Mouse (Mus musculus): ENCODE results near the gene Fance. TPM values are rescaled to one million over a fixed set of nuclear protein-coding genes. Genes with fewer than 3 reads are reported as not detected.

Gene Fance
- polyA plus RNA-seq, 1 experiment from 2014 or later = 7.3 TPM

DNA sequence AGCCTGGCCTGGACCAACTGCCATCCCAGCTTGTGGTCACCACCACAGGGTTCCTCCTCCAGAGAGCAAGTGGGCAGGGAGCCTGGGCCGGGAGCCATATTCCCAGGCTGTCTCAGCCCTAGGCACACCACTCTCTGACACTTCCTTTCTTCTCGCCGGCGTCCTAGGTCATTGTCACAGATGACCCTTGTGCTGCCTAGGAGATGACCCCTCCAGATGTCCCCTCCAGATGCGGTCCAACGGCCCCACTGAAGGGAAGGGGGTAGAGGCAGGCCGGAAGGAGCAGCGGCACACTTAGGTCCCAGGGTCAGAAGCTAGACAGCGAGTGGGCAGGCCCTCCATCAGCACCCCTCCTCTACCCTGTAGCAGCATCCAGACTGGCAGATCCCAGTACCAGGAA lies 13.0 kb upstream of the Fance start:
- no peaks in the 10 kb centered on the region for H3K27me3 ChIP-seq (ENCODE audit: control insufficient read depth, insufficient read depth, low read depth, low read length)
- H3K27ac ChIP-seq (ENCODE audit: low read length) = no peak overlapping the region
- no peaks in the 10 kb centered on the region for H3K36me3 ChIP-seq (ENCODE audit: control insufficient read depth, insufficient read depth)
- no peak overlapping the region for H3K4me2 ChIP-seq (ENCODE audit: low read depth, low read length)
- WGBS (ENCODE audit: insufficient replicate concordance) = 71% methylated on average over 9 of the region's 9 CpGs
- ATAC-seq (ENCODE audit: low read depth) = no peak
- no peak overlapping the region for H3K9ac ChIP-seq (ENCODE audit: low read depth, low read length)
- H3K4me3 ChIP-seq (ENCODE audit: low read depth, low read length) = no peak overlapping the region
- H3K9me3 ChIP-seq (replicated peaks; ENCODE audit: control insufficient read depth, low read length) = no peaks in the 10 kb centered on the region
- no peaks in the 10 kb centered on the region for H3K4me1 ChIP-seq (ENCODE audit: control insufficient read depth, low read depth, low read length)

DNA sequence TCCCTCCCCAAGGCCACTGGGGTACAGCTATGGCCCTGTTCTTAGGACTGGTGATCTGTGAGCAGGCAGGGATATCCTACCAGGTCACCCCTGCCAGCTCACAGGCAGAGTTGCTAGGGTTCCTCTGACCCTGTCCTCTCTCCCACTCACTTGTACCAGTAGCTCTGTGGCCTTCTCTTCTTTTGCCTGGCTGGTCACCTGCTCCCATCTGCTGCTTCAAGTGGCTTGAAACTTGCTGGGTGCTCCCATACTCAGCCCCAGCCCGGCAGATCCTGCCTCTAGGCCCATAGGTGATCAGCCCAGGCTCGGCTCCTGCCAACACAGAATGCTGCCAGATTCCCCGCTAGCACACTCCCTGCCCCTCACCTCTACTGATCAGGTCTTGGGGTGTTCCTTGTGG lies 12.5 kb upstream of the Fance start:
- WGBS (ENCODE audit: insufficient replicate concordance) = 64% methylated on average over 3 of the region's 3 CpGs
- no peak for ATAC-seq (ENCODE audit: low read depth)
- no peaks in the 10 kb centered on the region for H3K9me3 ChIP-seq (replicated peaks; ENCODE audit: control insufficient read depth, low read length)

DNA sequence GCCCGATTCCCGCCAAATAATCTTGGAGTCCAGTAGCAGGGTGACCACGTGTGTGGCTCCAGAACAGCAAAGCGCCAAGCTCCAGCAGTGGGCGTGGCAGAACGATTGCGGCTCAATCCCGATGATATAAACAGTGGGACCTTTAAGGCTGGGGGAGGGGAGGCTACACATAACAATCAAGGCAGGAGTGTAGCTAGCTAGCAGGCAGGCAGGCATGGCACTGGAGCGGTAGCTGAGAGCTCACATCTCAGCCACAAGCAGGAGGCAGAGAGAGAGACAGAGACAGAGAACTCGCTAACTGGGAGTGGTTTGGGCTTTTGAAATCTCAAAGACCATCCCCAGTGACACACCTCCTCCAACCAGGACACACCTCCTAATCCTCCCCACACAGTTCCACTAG lies 8.1 kb upstream of the Fance start:
- H3K4me2 ChIP-seq (ENCODE audit: low read depth, low read length) = no peak overlapping the region
- no peak for ATAC-seq (ENCODE audit: low read depth)
- WGBS (ENCODE audit: insufficient replicate concordance) = 55% methylated on average over 10 of the region's 10 CpGs

More for the DNA sequence above, 12.5 kb upstream of the Fance start:
- H3K4me1 ChIP-seq (ENCODE audit: control insufficient read depth, low read depth, low read length) = no peaks in the 10 kb centered on the region
- no peak overlapping the region for H3K9ac ChIP-seq (ENCODE audit: low read depth, low read length)
- no peaks in the 10 kb centered on the region for H3K36me3 ChIP-seq (ENCODE audit: control insufficient read depth, insufficient read depth)
- H3K27ac ChIP-seq (ENCODE audit: low read length) = no peak overlapping the region
- H3K4me3 ChIP-seq (ENCODE audit: low read depth, low read length) = no peak overlapping the region
- H3K27me3 ChIP-seq (ENCODE audit: control insufficient read depth, insufficient read depth, low read depth, low read length) = no peaks in the 10 kb centered on the region
- H3K4me2 ChIP-seq (ENCODE audit: low read depth, low read length) = no peak overlapping the region

DNA sequence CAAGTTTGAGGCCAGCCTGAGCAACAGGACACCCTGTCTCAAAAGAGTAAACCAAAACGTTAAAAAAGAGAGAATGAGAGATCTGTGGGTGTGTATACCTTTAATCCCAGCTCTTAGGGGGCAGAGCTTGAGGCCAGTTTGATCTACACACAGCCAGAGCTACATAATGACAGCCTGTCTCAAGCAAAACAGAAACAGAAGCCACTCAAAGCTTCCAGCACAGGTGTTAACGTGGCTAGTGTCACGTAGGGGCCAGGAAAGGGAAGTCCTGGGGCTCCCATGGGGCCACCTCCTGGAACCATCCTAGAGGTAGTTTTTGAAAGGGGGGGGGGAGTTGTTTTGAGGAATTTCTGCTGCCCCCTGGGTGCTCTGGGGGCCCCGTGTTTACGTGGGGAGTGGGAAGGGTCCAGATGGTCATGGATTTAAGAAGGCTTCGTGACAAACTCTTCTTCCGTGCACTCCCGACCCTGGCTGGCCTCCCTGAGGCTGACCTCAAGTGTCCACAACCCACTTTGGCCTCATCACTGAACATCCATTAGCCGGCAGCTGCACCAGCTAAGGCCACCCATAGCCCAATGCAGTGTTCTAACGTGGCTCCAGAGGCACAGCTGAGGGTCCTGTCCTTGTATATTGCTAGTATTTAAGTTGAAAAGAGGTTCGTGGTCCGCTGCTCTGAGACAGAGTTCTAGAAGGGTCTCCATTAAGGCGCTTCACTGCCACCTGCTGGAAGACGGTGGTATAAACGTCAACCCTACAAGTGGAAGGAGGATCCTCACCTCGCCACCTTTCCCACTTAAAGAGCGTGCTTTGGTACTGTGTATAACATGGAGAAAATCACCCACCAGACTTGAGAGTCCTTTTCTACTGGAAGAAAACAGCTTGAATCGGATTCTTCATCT lies 4.8 kb upstream of the Fance start:
- H3K4me3 ChIP-seq (ENCODE audit: low read depth, low read length) = no peak overlapping the region
- peaks cover 16% of the 10 kb centered on the region for H3K4me1 ChIP-seq (ENCODE audit: control insufficient read depth, low read depth, low read length)
- peak overlapping the region; percentile 41 for H3K4me2 ChIP-seq (ENCODE audit: low read depth, low read length)
- H3K9me3 ChIP-seq (replicated peaks; ENCODE audit: control insufficient read depth, low read length) = no peaks in the 10 kb centered on the region
- no peaks in the 10 kb centered on the region for H3K36me3 ChIP-seq (ENCODE audit: control insufficient read depth, insufficient read depth)
- no peak for ATAC-seq (ENCODE audit: low read depth)
- WGBS (ENCODE audit: insufficient replicate concordance) = 14% methylated on average over 18 of the region's 18 CpGs
- H3K27me3 ChIP-seq (ENCODE audit: control insufficient read depth, insufficient read depth, low read depth, low read length) = no peaks in the 10 kb centered on the region
- peak overlapping the region; percentile 12; the same call in 1 of the 2 replicates for H3K9ac ChIP-seq (ENCODE audit: low read depth, low read length)
- H3K27ac ChIP-seq (ENCODE audit: low read length) = no peak overlapping the region

More for the DNA sequence above, 8.1 kb upstream of the Fance start:
- Histone ChIP-seq H3K9me3 (replicated peaks; ENCODE audit: control insufficient read depth, low read length) (no peaks in the 10 kb centered on the region), H3K9ac (ENCODE audit: low read depth, low read length) (no peak overlapping the region), H3K36me3 (ENCODE audit: control insufficient read depth, insufficient read depth) (no peaks in the 10 kb centered on the region), H3K4me1 (ENCODE audit: control insufficient read depth, low read depth, low read length) (peaks cover 6% of the 10 kb centered on the region), H3K4me3 (ENCODE audit: low read depth, low read length) (no peak overlapping the region), H3K27me3 (ENCODE audit: control insufficient read depth, insufficient read depth, low read depth, low read length) (no peaks in the 10 kb centered on the region), H3K27ac (ENCODE audit: low read length) (no peak overlapping the region)

DNA sequence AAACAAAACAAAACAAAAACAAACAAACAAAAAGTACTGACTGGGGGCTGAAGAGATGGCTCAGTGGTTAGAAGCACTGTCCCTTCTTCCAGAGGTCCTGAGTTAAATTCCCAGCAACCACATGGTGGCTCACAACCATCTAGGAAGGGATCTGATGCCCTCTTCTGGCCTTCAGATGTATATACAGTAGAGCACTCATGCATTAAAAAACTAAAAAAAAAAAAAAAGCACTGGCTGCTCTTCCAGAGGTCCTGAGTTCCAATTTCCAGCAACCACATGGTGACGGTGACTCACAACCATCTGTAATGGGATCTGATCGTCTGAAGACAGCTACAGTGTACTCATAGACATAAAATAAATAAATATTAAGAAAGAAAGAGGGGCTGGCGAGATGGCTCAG lies 2.5 kb upstream of the Fance start:
- Histone ChIP-seq H3K27me3 (ENCODE audit: control insufficient read depth, insufficient read depth, low read depth, low read length) (no peaks in the 10 kb centered on the region), H3K4me2 (ENCODE audit: low read depth, low read length) (no peak overlapping the region), H3K4me3 (ENCODE audit: low read depth, low read length) (no peak overlapping the region), H3K27ac (ENCODE audit: low read length) (no peak overlapping the region), H3K4me1 (ENCODE audit: control insufficient read depth, low read depth, low read length) (peaks cover 24% of the 10 kb centered on the region), H3K36me3 (ENCODE audit: control insufficient read depth, insufficient read depth) (no peaks in the 10 kb centered on the region), H3K9ac (ENCODE audit: low read depth, low read length) (no peak overlapping the region), H3K9me3 (replicated peaks; ENCODE audit: control insufficient read depth, low read length) (no peaks in the 10 kb centered on the region)
- no peak for ATAC-seq (ENCODE audit: low read depth)
- WGBS (ENCODE audit: insufficient replicate concordance) = 64% methylated on average over 3 of the region's 3 CpGs

DNA sequence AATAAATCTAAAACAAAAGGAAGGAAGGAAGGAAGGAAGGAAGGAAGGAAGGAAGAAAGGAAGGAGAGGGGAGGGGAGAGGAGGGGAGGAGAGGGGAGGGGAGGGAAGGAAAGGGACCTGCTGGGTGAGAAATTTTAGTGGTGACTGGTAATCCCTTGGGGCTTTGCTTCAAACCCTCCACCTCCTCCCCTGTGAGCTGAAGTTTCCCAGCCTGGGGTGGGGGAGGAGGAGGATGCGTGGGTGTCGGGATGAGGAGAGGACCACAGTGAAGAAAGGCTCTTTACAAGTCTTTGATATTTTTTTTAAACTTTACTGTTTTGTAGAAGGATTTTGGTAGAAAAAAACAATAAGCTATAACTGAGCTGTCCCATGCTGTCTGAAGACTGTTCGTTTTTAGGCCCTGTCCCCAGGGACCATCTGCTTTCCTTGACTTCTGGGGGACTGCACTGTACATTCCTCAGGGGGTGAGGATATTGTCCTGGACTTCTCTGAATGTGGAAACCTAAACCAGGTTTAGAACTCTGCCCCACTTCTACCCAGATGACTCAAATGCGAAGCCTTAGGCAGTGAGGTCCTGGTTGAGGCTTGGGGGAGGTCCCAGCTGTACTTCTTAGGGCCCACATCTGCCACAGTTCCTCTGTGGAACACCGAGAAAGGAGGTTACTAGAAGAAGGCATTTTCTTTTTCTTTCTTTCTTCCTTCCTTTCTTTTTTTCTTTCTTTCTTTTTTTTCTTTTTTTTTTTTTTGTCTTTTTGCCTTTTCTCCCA lies 1.8 kb upstream of the Fance start:
- Histone ChIP-seq H3K36me3 (ENCODE audit: control insufficient read depth, insufficient read depth) (no peaks in the 10 kb centered on the region), H3K27me3 (ENCODE audit: control insufficient read depth, insufficient read depth, low read depth, low read length) (no peaks in the 10 kb centered on the region), H3K4me1 (ENCODE audit: control insufficient read depth, low read depth, low read length) (peaks cover 24% of the 10 kb centered on the region), H3K9ac (ENCODE audit: low read depth, low read length) (no peak overlapping the region), H3K27ac (ENCODE audit: low read length) (no peak overlapping the region), H3K9me3 (replicated peaks; ENCODE audit: control insufficient read depth, low read length) (no peaks in the 10 kb centered on the region), H3K4me2 (ENCODE audit: low read depth, low read length) (no peak overlapping the region), H3K4me3 (ENCODE audit: low read depth, low read length) (no peak overlapping the region)
- ATAC-seq (ENCODE audit: low read depth) = no peak
- WGBS (ENCODE audit: insufficient replicate concordance) = 76% methylated on average over 5 of the region's 5 CpGs

DNA sequence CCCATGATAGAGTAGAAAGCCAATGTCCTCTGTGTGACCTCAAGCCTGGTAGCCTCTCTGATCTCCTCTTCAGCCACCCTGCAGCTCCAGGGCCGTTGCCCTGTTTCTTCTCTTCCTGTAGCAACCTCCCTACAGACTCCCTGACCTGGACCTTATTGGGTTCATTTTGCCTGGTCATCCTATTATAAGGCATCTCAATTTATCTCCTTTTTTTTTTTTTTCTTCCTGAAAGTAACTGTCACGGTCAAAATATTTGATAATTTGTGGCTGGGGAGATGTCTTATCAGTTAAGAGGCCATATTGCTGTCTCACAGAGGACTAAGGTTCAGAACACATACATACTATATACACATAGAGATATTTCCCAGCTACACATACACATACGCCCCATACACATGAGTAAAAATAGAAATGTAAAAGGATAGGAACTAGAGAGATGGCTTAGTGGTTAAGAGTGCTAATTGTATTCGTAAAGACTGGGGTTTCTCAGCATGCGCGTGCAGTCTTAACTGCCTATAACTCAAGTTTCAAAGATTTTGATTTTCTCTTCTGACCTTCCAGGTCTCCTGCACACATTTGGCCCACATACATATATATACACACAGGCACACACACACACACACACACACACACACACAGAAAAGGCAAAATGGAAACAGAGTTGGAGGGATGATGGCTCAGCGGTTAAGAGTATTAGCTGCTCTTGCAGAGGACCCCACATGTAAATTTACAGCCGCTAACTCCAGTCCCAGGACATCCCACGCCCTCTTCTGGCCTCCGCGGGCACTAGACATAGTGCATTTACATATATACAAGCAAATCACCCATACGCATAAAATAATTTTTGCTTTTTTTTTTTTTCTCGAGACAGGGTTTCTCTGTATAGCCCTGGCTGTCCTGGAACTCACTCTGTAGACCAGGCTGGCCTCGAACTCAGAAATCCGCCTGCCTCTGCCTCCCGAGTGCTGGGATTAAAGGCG lies 797 bp upstream of the Fance start:
- peak; percentile 0; the same call in 1 of the 2 replicates for ATAC-seq (ENCODE audit: low read depth)
- WGBS (ENCODE audit: insufficient replicate concordance) = 10% methylated on average over 17 of the region's 17 CpGs
- H3K4me3 ChIP-seq (ENCODE audit: low read depth, low read length) = peak overlapping the region; percentile 87
- H3K27me3 ChIP-seq (ENCODE audit: control insufficient read depth, insufficient read depth, low read depth, low read length) = no peaks in the 10 kb centered on the region
- H3K9me3 ChIP-seq (replicated peaks; ENCODE audit: control insufficient read depth, low read length) = no peaks in the 10 kb centered on the region
- peak overlapping the region; percentile 22 for H3K9ac ChIP-seq (ENCODE audit: low read depth, low read length)
- peaks cover 31% of the 10 kb centered on the region for H3K4me1 ChIP-seq (ENCODE audit: control insufficient read depth, low read depth, low read length)
- H3K27ac ChIP-seq (ENCODE audit: low read length) = peak overlapping the region; percentile 74
- H3K36me3 ChIP-seq (ENCODE audit: control insufficient read depth, insufficient read depth) = no peaks in the 10 kb centered on the region
- H3K4me2 ChIP-seq (ENCODE audit: low read depth, low read length) = peak overlapping the region; percentile 70

DNA sequence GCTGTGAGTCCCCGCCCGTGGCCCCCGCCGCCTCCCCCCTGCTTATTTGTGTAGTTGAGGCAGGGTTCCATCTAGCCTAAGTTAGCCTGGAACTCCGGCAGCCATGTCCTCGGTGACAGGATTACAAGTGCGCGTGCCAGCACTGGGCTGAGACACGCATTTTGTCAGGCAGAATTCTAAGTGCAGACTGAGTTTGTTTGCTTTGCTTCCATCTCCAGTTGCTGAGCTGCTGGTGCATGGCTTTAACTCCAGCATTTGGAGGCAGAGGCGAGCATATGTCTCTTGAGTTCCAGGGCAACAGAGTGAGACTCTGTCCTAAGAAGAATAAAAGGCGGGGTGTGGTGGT lies 534 bp downstream of the Fance start:
- H3K4me1 ChIP-seq (ENCODE audit: control insufficient read depth, low read depth, low read length) = peaks cover 27% of the 10 kb centered on the region

More for the DNA sequence above, 534 bp downstream of the Fance start:
- no peaks in the 10 kb centered on the region for H3K27me3 ChIP-seq (ENCODE audit: control insufficient read depth, insufficient read depth, low read depth, low read length)
- WGBS (ENCODE audit: insufficient replicate concordance) = under 1% methylated on average over 11 of the region's 11 CpGs
- no peaks in the 10 kb centered on the region for H3K36me3 ChIP-seq (ENCODE audit: control insufficient read depth, insufficient read depth)
- peak overlapping the region; percentile 93 for H3K9ac ChIP-seq (ENCODE audit: low read depth, low read length)
- no peaks in the 10 kb centered on the region for H3K9me3 ChIP-seq (replicated peaks; ENCODE audit: control insufficient read depth, low read length)
- peak overlapping the region; percentile 84 for H3K27ac ChIP-seq (ENCODE audit: low read length)
- peak; percentile 1; the same call in 1 of the 2 replicates for ATAC-seq (ENCODE audit: low read depth)
- peak overlapping the region; percentile 87 for H3K4me3 ChIP-seq (ENCODE audit: low read depth, low read length)
- H3K4me2 ChIP-seq (ENCODE audit: low read depth, low read length) = peak overlapping the region; percentile 98

Data from liver, embryonic 16.5 days (tissue).